Mouse (Mus musculus) frontal cortex, postnatal 14 days (tissue): ENCODE measurements around the gene Nfib.

Experiments used
- DNase-seq, 2 experiments: peaks; one replicate each; pipeline ENCODE4 v3.0.0; 2022; ENCODE audit warnings: low spot score in 2 of 2

Nfib gene

GRCm38 (mm10) chr4:82690267-82690666 is 15.3 kb downstream of the Nfib start:
- peak; percentile 37 to 46 for DNase-seq

- no peak for DNase-seq
Observed at GRCm38 (mm10) chr4:82686037-82686436, 19.5 kb downstream of the Nfib start.

- DNase-seq, result peak; percentile 16 to 19
Observed at GRCm38 (mm10) chr4:82684088-82684715, 21.3 kb downstream of the Nfib start.

- DNase-seq, result no peak
Observed at GRCm38 (mm10) chr4:82683583-82683982, 22.0 kb downstream of the Nfib start.

GRCm38 (mm10) chr4:82676104-82676503 is 29.4 kb downstream of the Nfib start:
- DNase-seq, result no peak

GRCm38 (mm10) chr4:82667271-82667872 is 38.2 kb downstream of the Nfib start:
- DNase-seq, result no peak

GRCm38 (mm10) chr4:82664436-82664835 is 41.1 kb downstream of the Nfib start:
- no peak for DNase-seq

- no peak for DNase-seq
Observed at GRCm38 (mm10) chr4:82663749-82664381, 41.7 kb downstream of the Nfib start.

- no peak for DNase-seq
Observed at GRCm38 (mm10) chr4:82662626-82663025, 42.9 kb downstream of the Nfib start.

- DNase-seq, result no peak
Observed at GRCm38 (mm10) chr4:82662222-82662621, 43.3 kb downstream of the Nfib start.

GRCm38 (mm10) chr4:82661215-82661614 is 44.3 kb downstream of the Nfib start:
- no peak for DNase-seq

GRCm38 (mm10) chr4:82645679-82646078 is 59.9 kb downstream of the Nfib start:
- DNase-seq, result no peak

- DNase-seq, result no peak
Observed at GRCm38 (mm10) chr4:82644797-82645196, 60.8 kb downstream of the Nfib start.

GRCm38 (mm10) chr4:82643734-82644085 is 61.8 kb downstream of the Nfib start:
- no peak for DNase-seq

- peak; percentile 7 to 25 for DNase-seq
Observed at GRCm38 (mm10) chr4:82643022-82643733, 62.4 kb downstream of the Nfib start.

- no peak for DNase-seq
Observed at GRCm38 (mm10) chr4:82641066-82641680, 64.4 kb downstream of the Nfib start.

GRCm38 (mm10) chr4:82638251-82638650 is 67.3 kb downstream of the Nfib start:
- DNase-seq, result no peak

- DNase-seq, result no peak
Observed at GRCm38 (mm10) chr4:82637633-82638032, 67.9 kb downstream of the Nfib start.

- DNase-seq, result no peak
Observed at GRCm38 (mm10) chr4:82636658-82637057, 68.9 kb downstream of the Nfib start.

GRCm38 (mm10) chr4:82635881-82636280 is 69.7 kb downstream of the Nfib start:
- no peak for DNase-seq

- no peak for DNase-seq
Observed at GRCm38 (mm10) chr4:82635118-82635517, 70.4 kb downstream of the Nfib start.

- no peak for DNase-seq
Observed at GRCm38 (mm10) chr4:82634365-82634764, 71.2 kb downstream of the Nfib start.
